Mouse (Mus musculus) lung, postnatal 0 days (tissue): ENCODE measurements at regions not wholly inside any gene's neighbourhood (a gene's known extent, or its start where the extent isn't known, plus 50 kb on each side); places are given as distances from the start of the nearest gene placed in this dataset.

Experiments
- CTCF ChIP-seq: IDR thresholded peaks from 2 replicates; pipeline ENCODE4 v1.5.1; 2016; ENCODE audit warnings: antibody characterized with exemption, mild to moderate bottlenecking
- EP300 ChIP-seq: IDR thresholded peaks from 2 replicates; pipeline ENCODE4 v1.6.1; 2016; ENCODE audit warnings: antibody characterized with exemption, mild to moderate bottlenecking, control low read depth

DNA sequence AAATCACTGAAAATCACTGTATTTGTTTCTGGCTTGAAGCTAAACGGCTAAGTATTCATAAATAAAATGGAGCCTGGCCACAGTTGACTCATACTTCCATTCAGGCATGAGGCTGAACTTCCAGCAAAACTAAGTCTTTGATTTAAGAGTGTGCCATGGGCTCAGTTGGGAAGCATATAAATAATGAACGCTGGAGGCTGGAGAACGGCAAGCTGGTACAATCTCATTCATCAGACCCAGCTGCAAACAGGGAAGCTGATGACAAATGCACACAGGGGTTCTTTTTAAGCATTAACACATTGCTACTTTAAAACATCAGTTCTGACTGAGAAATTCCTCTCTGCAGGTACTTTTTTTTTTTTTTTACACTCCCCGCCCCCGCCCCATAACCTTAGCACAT, 54.4 kb upstream of the Gm7271 start:
- TF ChIP-seq CTCF (no peak), EP300 (no peak)
